Mouse (Mus musculus) frontal cortex, postnatal 14 days (tissue): ENCODE measurements around the gene Lin7b.
A peak's percentile ranks its signal among the peaks of the same experiment; 100 is the strongest.

Experiments used
- DNase-seq, 2 experiments: peaks; one replicate each; pipeline ENCODE4 v3.0.0; 2022; ENCODE audit warnings: low spot score in 2 of 2

Gene Lin7b

GRCm38 (mm10) chr7:45353041-45353440 lies 17.3 kb downstream of the Lin7b start:
- no peak for DNase-seq

GRCm38 (mm10) chr7:45346905-45347304 lies 23.5 kb downstream of the Lin7b start:
- no peak for DNase-seq

- no peak for DNase-seq
These were observed 26.8 kb downstream of the Lin7b start for GRCm38 (mm10) chr7:45343543-45343942.

GRCm38 (mm10) chr7:45342081-45342480 lies 28.3 kb downstream of the Lin7b start:
- DNase-seq, result no peak

GRCm38 (mm10) chr7:45341303-45341702 lies 29.1 kb downstream of the Lin7b start:
- DNase-seq, result peak in 1 of 2 experiments; percentile 61

- DNase-seq, result no peak
These were observed 29.7 kb downstream of the Lin7b start for GRCm38 (mm10) chr7:45340669-45341068.

GRCm38 (mm10) chr7:45340066-45340442 lies 30.3 kb downstream of the Lin7b start:
- DNase-seq, result no peak

- no peak for DNase-seq
These were observed 30.8 kb downstream of the Lin7b start for GRCm38 (mm10) chr7:45339410-45340065.

GRCm38 (mm10) chr7:45338161-45338911 lies 32.0 kb downstream of the Lin7b start:
- DNase-seq, result no peak

GRCm38 (mm10) chr7:45337469-45337868 lies 32.9 kb downstream of the Lin7b start:
- no peak for DNase-seq

- no peak for DNase-seq
These were observed 34.1 kb downstream of the Lin7b start for GRCm38 (mm10) chr7:45336319-45336718.

GRCm38 (mm10) chr7:45335056-45335455 lies 35.3 kb downstream of the Lin7b start, which contains the start of gene Hrc:
Gene Hrc (plus strand): TSS chr7:45335290.
- DNase-seq, result no peak

GRCm38 (mm10) chr7:45334605-45335004 lies 35.8 kb downstream of the Lin7b start:
- no peak for DNase-seq

- DNase-seq, result peak; percentile 52 to 72
These were observed 36.9 kb downstream of the Lin7b start, which contains the start of gene Trpm4 for GRCm38 (mm10) chr7:45333431-45333982. Gene Trpm4 (minus strand): TSS chr7:45333780.

GRCm38 (mm10) chr7:45332685-45333425 lies 37.5 kb downstream of the Lin7b start:
- no peak for DNase-seq

GRCm38 (mm10) chr7:45331502-45331901 lies 38.9 kb downstream of the Lin7b start:
- no peak for DNase-seq

GRCm38 (mm10) chr7:45328841-45329475 lies 41.4 kb downstream of the Lin7b start:
- no peak for DNase-seq

GRCm38 (mm10) chr7:45325800-45326199 lies 44.6 kb downstream of the Lin7b start:
- DNase-seq, result no peak

GRCm38 (mm10) chr7:45323069-45323468 lies 47.3 kb downstream of the Lin7b start:
- DNase-seq, result no peak

GRCm38 (mm10) chr7:45322245-45322644 lies 48.1 kb downstream of the Lin7b start:
- no peak for DNase-seq
